Mouse (Mus musculus): ENCODE data around the gene Zfyve28. TPM values are rescaled to one million over a fixed set of nuclear protein-coding genes. Genes with fewer than 3 reads are reported as not detected.

Zfyve28 gene
- total and polyA plus RNA-seq, 3 experiments, result 0.12 to 0.14 TPM; not detected in 1

- no peak overlapping the region for H3K9ac ChIP-seq (ENCODE audit: control insufficient read depth, low read depth, low read length, poor library complexity, severe bottlenecking)
- H3K36me3 ChIP-seq (ENCODE audit: control insufficient read depth in 1 of 2, insufficient read depth in 2 of 2, low read length in 2 of 2), result no peaks in the 10 kb centered on the region
- H3K79me2 ChIP-seq (ENCODE audit: control insufficient read depth, insufficient read depth, low read length, poor library complexity), result no peaks in the 10 kb centered on the region
- H3K4me1 ChIP-seq (ENCODE audit: control insufficient read depth in 1 of 2, insufficient read depth in 2 of 2, low read length in 2 of 2), result no peaks in the 10 kb centered on the region
- no peaks in the 10 kb centered on the region for H3K9me3 ChIP-seq (replicated peaks; ENCODE audit: insufficient read depth, low read length)
- no peak overlapping the region for H3K27ac ChIP-seq (ENCODE audit: control insufficient read depth, low read depth, low read length)
- DNase-seq (ENCODE audit: low read depth, low spot score), result no peak
- no peak overlapping the region for H3K4me3 ChIP-seq (ENCODE audit: control insufficient read depth in 1 of 2, insufficient read depth in 1 of 2, low read depth in 2 of 2, low read length in 2 of 2)
- peaks cover 22 to 24% of the 10 kb centered on the region in 2 experiments for H3K27me3 ChIP-seq (ENCODE audit: control insufficient read depth in 1 of 2, insufficient read depth in 2 of 2, low read length in 2 of 2)
- TF ChIP-seq NRF1 (IDR thresholded peaks at IDR 0.05; ENCODE audit: insufficient read depth, low read depth, low read length, poor library complexity, severe bottlenecking), result no peak
- no peak for TF ChIP-seq EP300 (IDR thresholded peaks at IDR 0.05; ENCODE audit: low read depth in 1 of 2, low read length in 2 of 2)
Observed at GRCm38 (mm10) chr5:34252967-34253519, 35.2 kb downstream of the Zfyve28 start.

- TF ChIP-seq KAT2A (conservative IDR thresholded peaks at IDR 0.05; ENCODE audit: low read depth, low read length) (no peak), POLR2AphosphoS2 (IDR thresholded peaks at IDR 0.05; ENCODE audit: low read length) (no peak), HCFC1 (IDR thresholded peaks at IDR 0.05; ENCODE audit: low read depth, low read length) (no peak), CHD1 (IDR thresholded peaks at IDR 0.05; ENCODE audit: low read depth, low read length) (no peak), ZNF384 (IDR thresholded peaks at IDR 0.05; ENCODE audit: low read depth, low read length) (no peak), MXI1 (IDR thresholded peaks at IDR 0.05; ENCODE audit: low read depth, low read length) (no peak), NRF1 (IDR thresholded peaks at IDR 0.05; ENCODE audit: insufficient read depth, low read depth, low read length, poor library complexity, severe bottlenecking) (no peak), ZC3H11A (IDR thresholded peaks at IDR 0.05; ENCODE audit: low read depth, low read length) (no peak), MEF2A (IDR thresholded peaks at IDR 0.05; ENCODE audit: extremely low read depth, insufficient replicate concordance, low read depth, low read length, poor library complexity, severe bottlenecking) (no peak), POLR2AphosphoS5 (IDR thresholded peaks at IDR 0.05; ENCODE audit: borderline replicate concordance, low read depth, low read length) (no peak)
- H3K4me3 ChIP-seq (ENCODE audit: control insufficient read depth in 1 of 2, insufficient read depth in 1 of 2, low read depth in 2 of 2, low read length in 2 of 2), result no peak overlapping the region
- H3K9me3 ChIP-seq (replicated peaks; ENCODE audit: insufficient read depth, low read length), result no peaks in the 10 kb centered on the region
- H3K4me1 ChIP-seq (ENCODE audit: control insufficient read depth in 1 of 2, insufficient read depth in 2 of 2, low read length in 2 of 2), result no peaks in the 10 kb centered on the region
- DNase-seq (ENCODE audit: low read depth, low spot score), result peak; percentile 21
- no peaks in the 10 kb centered on the region for H3K36me3 ChIP-seq (ENCODE audit: control insufficient read depth in 1 of 2, insufficient read depth in 2 of 2, low read length in 2 of 2)
- H3K27me3 ChIP-seq (ENCODE audit: control insufficient read depth in 1 of 2, insufficient read depth in 2 of 2, low read length in 2 of 2), result peaks cover 18 to 24% of the 10 kb centered on the region in 2 experiments
- H3K79me2 ChIP-seq (ENCODE audit: control insufficient read depth, insufficient read depth, low read length, poor library complexity), result no peaks in the 10 kb centered on the region
- no peak overlapping the region for H3K27ac ChIP-seq (ENCODE audit: control insufficient read depth, low read depth, low read length)
- H3K9ac ChIP-seq (ENCODE audit: control insufficient read depth, low read depth, low read length, poor library complexity, severe bottlenecking), result no peak overlapping the region
Observed at GRCm38 (mm10) chr5:34252307-34252966, 35.8 kb downstream of the Zfyve28 start.

- Histone ChIP-seq H3K9me3 (replicated peaks; ENCODE audit: insufficient read depth, low read length) (no peaks in the 10 kb centered on the region), H3K27me3 (ENCODE audit: control insufficient read depth in 1 of 2, insufficient read depth in 2 of 2, low read length in 2 of 2) (peaks cover 12 to 21% of the 10 kb centered on the region in 2 experiments), H3K36me3 (ENCODE audit: control insufficient read depth in 1 of 2, insufficient read depth in 2 of 2, low read length in 2 of 2) (no peaks in the 10 kb centered on the region), H3K4me3 (ENCODE audit: control insufficient read depth in 1 of 2, insufficient read depth in 1 of 2, low read depth in 2 of 2, low read length in 2 of 2) (no peak overlapping the region), H3K27ac (ENCODE audit: control insufficient read depth, low read depth, low read length) (no peak overlapping the region), H3K4me1 (ENCODE audit: control insufficient read depth in 1 of 2, insufficient read depth in 2 of 2, low read length in 2 of 2) (no peaks in the 10 kb centered on the region), H3K79me2 (ENCODE audit: control insufficient read depth, insufficient read depth, low read length, poor library complexity) (no peaks in the 10 kb centered on the region), H3K9ac (ENCODE audit: control insufficient read depth, low read depth, low read length, poor library complexity, severe bottlenecking) (no peak overlapping the region)
- TF ChIP-seq POLR2AphosphoS5 (IDR thresholded peaks at IDR 0.05; ENCODE audit: borderline replicate concordance, low read depth, low read length) (no peak), HCFC1 (IDR thresholded peaks at IDR 0.05; ENCODE audit: low read depth, low read length) (no peak), E2F4 (IDR thresholded peaks at IDR 0.05; ENCODE audit: borderline replicate concordance, low read depth, low read length) (no peak), MAX (IDR thresholded peaks at IDR 0.05; ENCODE audit: low read length) (no peak), MYB (IDR thresholded peaks at IDR 0.05; ENCODE audit: low read depth, low read length) (no peak), CTCF (IDR thresholded peaks at IDR 0.05 in 2 of 3, conservative IDR thresholded peaks at IDR 0.05 in 1 of 3; ENCODE audit: control insufficient read depth in 1 of 3, insufficient read depth in 1 of 3, low read depth in 2 of 3, low read length in 3 of 3, poor library complexity in 1 of 3, severe bottlenecking in 1 of 3) (no peak)
- DNase-seq (ENCODE audit: low read depth, low spot score), result no peak
Observed at GRCm38 (mm10) chr5:34251794-34252193, 36.5 kb downstream of the Zfyve28 start.

Measured in MEL (cell line).